Mouse (Mus musculus): ENCODE results near the gene Klhl31.

Klhl31 gene

GRCm38 (mm10) chr9:77620077-77620476, 16.2 kb upstream of the Klhl31 start:
- in situ Hi-C loops (cut with MboI; ENCODE audit: low pct_unique_long_range_greater_than_20kb in 1 of 2, low sequenced_read_pairs in 2 of 2, unreplicated experiment in 1 of 2), result loop anchor here in 1 of 2 experiments (25.0 kb wide), 1 partner anchor 392 kb away; no protein-coding TSS in a partner anchor

GRCm38 (mm10) chr9:77620482-77620881, 15.8 kb upstream of the Klhl31 start:
- in situ Hi-C loops (cut with MboI; ENCODE audit: low pct_unique_long_range_greater_than_20kb in 1 of 2, low sequenced_read_pairs in 2 of 2, unreplicated experiment in 1 of 2), result loop anchor here in 1 of 2 experiments (25.0 kb wide), 1 partner anchor 392 kb away; no protein-coding TSS in a partner anchor

GRCm38 (mm10) chr9:77622874-77623273, 13.4 kb upstream of the Klhl31 start:
- in situ Hi-C loops (cut with MboI; ENCODE audit: low pct_unique_long_range_greater_than_20kb in 1 of 2, low sequenced_read_pairs in 2 of 2, unreplicated experiment in 1 of 2), result loop anchor here in 1 of 2 experiments (25.0 kb wide), 1 partner anchor 389 kb away; no protein-coding TSS in a partner anchor

GRCm38 (mm10) chr9:77623318-77624050, 12.8 kb upstream of the Klhl31 start:
- in situ Hi-C loops (cut with MboI; ENCODE audit: low pct_unique_long_range_greater_than_20kb in 1 of 2, low sequenced_read_pairs in 2 of 2, unreplicated experiment in 1 of 2), result loop anchor here in 1 of 2 experiments (25.0 kb wide), 1 partner anchor 389 kb away; no protein-coding TSS in a partner anchor

GRCm38 (mm10) chr9:77624171-77624570, 12.1 kb upstream of the Klhl31 start:
- in situ Hi-C loops (cut with MboI; ENCODE audit: low pct_unique_long_range_greater_than_20kb in 1 of 2, low sequenced_read_pairs in 2 of 2, unreplicated experiment in 1 of 2), result loop anchor here in 1 of 2 experiments (25.0 kb wide), 1 partner anchor 388 kb away; no protein-coding TSS in a partner anchor

GRCm38 (mm10) chr9:77628676-77629075, 7.6 kb upstream of the Klhl31 start:
- in situ Hi-C loops (cut with MboI; ENCODE audit: low pct_unique_long_range_greater_than_20kb in 1 of 2, low sequenced_read_pairs in 2 of 2, unreplicated experiment in 1 of 2), result no loop called here

- in situ Hi-C loops (cut with MboI; ENCODE audit: low pct_unique_long_range_greater_than_20kb in 1 of 2, low sequenced_read_pairs in 2 of 2, unreplicated experiment in 1 of 2), result no loop called here
Observed at GRCm38 (mm10) chr9:77629708-77630107, 6.6 kb upstream of the Klhl31 start.

GRCm38 (mm10) chr9:77630764-77631163, 5.5 kb upstream of the Klhl31 start:
- in situ Hi-C loops (cut with MboI; ENCODE audit: low pct_unique_long_range_greater_than_20kb in 1 of 2, low sequenced_read_pairs in 2 of 2, unreplicated experiment in 1 of 2), result no loop called here

GRCm38 (mm10) chr9:77632432-77632831, 3.9 kb upstream of the Klhl31 start:
- in situ Hi-C loops (cut with MboI; ENCODE audit: low pct_unique_long_range_greater_than_20kb in 1 of 2, low sequenced_read_pairs in 2 of 2, unreplicated experiment in 1 of 2), result no loop called here

- in situ Hi-C loops (cut with MboI; ENCODE audit: low pct_unique_long_range_greater_than_20kb in 1 of 2, low sequenced_read_pairs in 2 of 2, unreplicated experiment in 1 of 2), result no loop called here
Observed at GRCm38 (mm10) chr9:77636003-77636402, 297 bp upstream of the Klhl31 start.

GRCm38 (mm10) chr9:77637357-77637756, 1.1 kb downstream of the Klhl31 start:
- in situ Hi-C loops (cut with MboI; ENCODE audit: low pct_unique_long_range_greater_than_20kb in 1 of 2, low sequenced_read_pairs in 2 of 2, unreplicated experiment in 1 of 2), result no loop called here

- in situ Hi-C loops (cut with MboI; ENCODE audit: low pct_unique_long_range_greater_than_20kb in 1 of 2, low sequenced_read_pairs in 2 of 2, unreplicated experiment in 1 of 2), result no loop called here
Observed at GRCm38 (mm10) chr9:77645176-77645575, 8.9 kb downstream of the Klhl31 start.

- in situ Hi-C loops (cut with MboI; ENCODE audit: low pct_unique_long_range_greater_than_20kb in 1 of 2, low sequenced_read_pairs in 2 of 2, unreplicated experiment in 1 of 2), result no loop called here
Observed at GRCm38 (mm10) chr9:77651847-77652246, 15.5 kb downstream of the Klhl31 start.

- in situ Hi-C loops (cut with MboI; ENCODE audit: low pct_unique_long_range_greater_than_20kb in 1 of 2, low sequenced_read_pairs in 2 of 2, unreplicated experiment in 1 of 2), result no loop called here
Observed at GRCm38 (mm10) chr9:77653907-77654306, 17.6 kb downstream of the Klhl31 start.

GRCm38 (mm10) chr9:77655181-77655934, 19.1 kb downstream of the Klhl31 start:
- in situ Hi-C loops (cut with MboI; ENCODE audit: low pct_unique_long_range_greater_than_20kb in 1 of 2, low sequenced_read_pairs in 2 of 2, unreplicated experiment in 1 of 2), result no loop called here

- in situ Hi-C loops (cut with MboI; ENCODE audit: low pct_unique_long_range_greater_than_20kb in 1 of 2, low sequenced_read_pairs in 2 of 2, unreplicated experiment in 1 of 2), result no loop called here
Observed at GRCm38 (mm10) chr9:77655935-77656288, 19.6 kb downstream of the Klhl31 start.

- in situ Hi-C loops (cut with MboI; ENCODE audit: low pct_unique_long_range_greater_than_20kb in 1 of 2, low sequenced_read_pairs in 2 of 2, unreplicated experiment in 1 of 2), result no loop called here
Observed at GRCm38 (mm10) chr9:77662917-77663316, 26.6 kb downstream of the Klhl31 start.

- in situ Hi-C loops (cut with MboI; ENCODE audit: low pct_unique_long_range_greater_than_20kb in 1 of 2, low sequenced_read_pairs in 2 of 2, unreplicated experiment in 1 of 2), result no loop called here
Observed at GRCm38 (mm10) chr9:77670095-77670494, 33.8 kb downstream of the Klhl31 start.

GRCm38 (mm10) chr9:77671004-77671403, 34.7 kb downstream of the Klhl31 start:
- in situ Hi-C loops (cut with MboI; ENCODE audit: low pct_unique_long_range_greater_than_20kb in 1 of 2, low sequenced_read_pairs in 2 of 2, unreplicated experiment in 1 of 2), result no loop called here
